Comparison of ENCODE assay signal across 25 mouse cellular contexts in genomic region chr2:28497561-28497960, GRCm38 (mm10). TPM values are rescaled to one million over a fixed set of nuclear protein-coding genes. Genes with fewer than 3 reads are reported as not detected.
DNase-seq lines count a peak whose midpoint lies in the region; ATAC-seq and TF ChIP-seq lines count a peak whose summit lies in the region.
"Had no signal": no experiment of that assay in that cellular context is flagged by ENCODE, and none has a peak within 500 bp of the region (broad histone marks: within the 10 kb centered on the region; RNA-seq: fewer than 3 reads in every experiment).

No protein-coding gene starts in this region.

- H3K9ac ChIP-seq in kidney, postnatal 0 days (ENCODE audit: low read depth, low read length) = no peak overlapping the region
- H3K9ac ChIP-seq: embryonic facial prominence, embryonic 12.5 days; forebrain, postnatal 0 days; heart, embryonic 12.5 days; liver, embryonic 15.5 days had no signal

- 77% methylated on average over 5 of the region's 5 CpGs for WGBS in kidney, postnatal 0 days

- no peaks in the 10 kb centered on the region for H3K27me3 ChIP-seq in kidney, postnatal 0 days (ENCODE audit: insufficient read depth, low read length)
- H3K27me3 ChIP-seq: embryonic facial prominence, embryonic 12.5 days; heart, embryonic 12.5 days; liver, embryonic 15.5 days had no signal

- no peaks in the 10 kb centered on the region for H3K4me1 ChIP-seq in kidney, postnatal 0 days (replicated peaks; ENCODE audit: insufficient read depth, low read length)
- H3K4me1 ChIP-seq: embryonic facial prominence, embryonic 12.5 days; heart, embryonic 12.5 days; limb, embryonic 10.5 days; liver, embryonic 15.5 days had no signal

- 0 out of 2 replicates have a peak overlapping the region, but pooled peaks have one; percentile 16 for H3K4me3 ChIP-seq in kidney, postnatal 0 days (replicated peaks; ENCODE audit: low read depth, low read length)
- H3K4me3 ChIP-seq: embryonic facial prominence, embryonic 12.5 days; heart, embryonic 12.5 days; hindbrain, embryonic 10.5 days; limb, embryonic 10.5 days; liver, embryonic 15.5 days had no signal

- H3K27ac ChIP-seq in kidney, postnatal 0 days = no peak overlapping the region
- H3K27ac ChIP-seq: embryonic facial prominence, embryonic 12.5 days; hindbrain, embryonic 10.5 days; limb, embryonic 10.5 days; liver, embryonic 15.5 days; macrophage had no signal

- H3K9me3 ChIP-seq in kidney, postnatal 0 days (replicated peaks; ENCODE audit: low read length) = no peaks in the 10 kb centered on the region
- H3K9me3 ChIP-seq: embryonic facial prominence, embryonic 12.5 days; heart, embryonic 12.5 days; hindbrain, embryonic 10.5 days; limb, embryonic 10.5 days; liver, embryonic 15.5 days had no signal

- no peak for ATAC-seq in kidney, postnatal 0 days (replicated peaks; ENCODE audit: low FRiP score, low read depth)
- ATAC-seq: forebrain, postnatal 0 days; hindbrain, embryonic 16.5 days had no signal

- H3K36me3 ChIP-seq in kidney, postnatal 0 days (ENCODE audit: insufficient read depth, low read length) = no peaks in the 10 kb centered on the region
- H3K36me3 ChIP-seq: embryonic facial prominence, embryonic 12.5 days; heart, embryonic 12.5 days; hindbrain, embryonic 10.5 days; limb, embryonic 10.5 days; liver, embryonic 15.5 days had no signal

- H3K4me2 ChIP-seq in kidney, postnatal 0 days (ENCODE audit: low read length) = peak overlapping the region; percentile 48
- H3K4me2 ChIP-seq: embryonic facial prominence, embryonic 12.5 days; heart, embryonic 12.5 days; liver, embryonic 15.5 days; midbrain, embryonic 11.5 days had no signal

- TF ChIP-seq CTCF in kidney, postnatal 0 days (IDR thresholded peaks at IDR 0.05; ENCODE audit: low read depth) = no peak

- DNase-seq in cerebellum, adult 9-11 months = peak; percentile 0
- no peak for DNase-seq in cerebellum, adult 11 months
- DNase-seq in kidney, postnatal 0 days (ENCODE audit: low spot score) = no peak
- DNase-seq in kidney, postnatal 10 days = no peak
- peak; percentile 34 for DNase-seq in testis, postnatal 10 days (ENCODE audit: low spot score)
- no peak for DNase-seq in testis, postnatal 14 days (ENCODE audit: low spot score)
- DNase-seq in adipocyte (ENCODE audit: low spot score) = no peak
- DNase-seq in gastrocnemius, postnatal 14 days = no peak
- DNase-seq: adrenal gland, postnatal 36 days; cerebellum, adult 18-20 months; forebrain, postnatal 0 days; heart, postnatal 10 days; kidney, adult 18-20 months; liver had no signal

- intact Hi-C loops in gastrocnemius, postnatal 14 days (cut with DNase I; ENCODE audit: low total_unique reads) = no loop called here

RNA-seq across cellular contexts. Expression of gene Gbgt1, which starts 0.9 kb away (rescaled TPM):
- polyA plus RNA-seq in kidney, postnatal 0 days (2015; fragmentation: Nextera tagmentation; extraction: Ambion mirVana) = 2.4 and 3.8 TPM in 2 replicates
- 1 to 10 TPM; 1.7 to 1.9 TPM for total RNA-seq in gastrocnemius, postnatal 14 days (2021)
- polyA plus RNA-seq: limb, embryonic 10.5 days had no signal

RNA-seq across cellular contexts. Expression of gene Gm10134, which starts 8.3 kb away (rescaled TPM):
- polyA plus RNA-seq in kidney, postnatal 0 days (2015; fragmentation: Nextera tagmentation; extraction: Ambion mirVana) = 10.2 and 11.1 TPM in 2 replicates
- under 1 TPM in 1 of 2 experiments, not detected in 1; 0.90 TPM for total RNA-seq in gastrocnemius, postnatal 14 days (2021)
- total RNA-seq: forebrain, postnatal 0 days; midbrain, postnatal 0 days had no signal
- polyA plus RNA-seq: forebrain, embryonic 11.5 days; heart, embryonic 12.5 days; hindbrain, embryonic 10.5 days; limb, embryonic 10.5 days; midbrain, embryonic 11.5 days had no signal

RNA-seq across cellular contexts. Expression of gene Ralgds, which starts 15.4 kb away (rescaled TPM):
- 16.0 and 18.1 TPM in 2 replicates for polyA plus RNA-seq in kidney, postnatal 0 days (2015; fragmentation: Nextera tagmentation; extraction: Ambion mirVana)
- total RNA-seq in gastrocnemius, postnatal 14 days (2021) = 10 to 100 TPM; 17.1 to 25.3 TPM

RNA-seq across cellular contexts. Expression of gene Mrps2, which starts 29.7 kb away (rescaled TPM):
- polyA plus RNA-seq in kidney, postnatal 0 days (2015; fragmentation: Nextera tagmentation; extraction: Ambion mirVana) = 51.9 and 54.1 TPM in 2 replicates
- total RNA-seq in gastrocnemius, postnatal 14 days (2021) = 10 to 100 TPM; 25.3 to 28.5 TPM

RNA-seq across cellular contexts. Expression of gene 1700007K13Rik, which starts 31.4 kb away (rescaled TPM):
- 0.22 and 0.49 TPM in 2 replicates for polyA plus RNA-seq in kidney, postnatal 0 days (2015; fragmentation: Nextera tagmentation; extraction: Ambion mirVana)
- under 1 TPM in 1 of 2 experiments, not detected in 1; 0.55 TPM for total RNA-seq in gastrocnemius, postnatal 14 days (2021)
- total RNA-seq: adrenal gland, postnatal 36 days had no signal
- polyA plus RNA-seq: large intestine, adult 2 months; liver, embryonic 15.5 days; macrophage had no signal

Comparison
In these comparisons a context has a peak if more than half of its experiments do, and no peak if none do; other contexts are left out.
1. DNase-seq: peak in cerebellum, adult 9-11 months (single experiment) and testis, postnatal 10 days (single experiment); none in cerebellum, adult 11 months (single experiment), kidney, postnatal 0 days (single experiment), kidney, postnatal 10 days (single experiment), testis, postnatal 14 days (single experiment), adipocyte (single experiment) and gastrocnemius, postnatal 14 days (single experiment).